9 mouse cellular contexts compared by ENCODE assay signal in genomic region chr8:120184366-120184765, GRCm38 (mm10). TPM values are rescaled to one million over a fixed set of nuclear protein-coding genes. Genes with fewer than 3 reads are reported as not detected.
DNase-seq lines count a peak whose midpoint lies in the region; ATAC-seq and TF ChIP-seq lines count a peak whose summit lies in the region.
"Had no signal": no experiment of that assay in that cellular context is flagged by ENCODE, and none has a peak within 500 bp of the region (broad histone marks: within the 10 kb centered on the region; RNA-seq: fewer than 3 reads in every experiment).

No protein-coding gene starts in this region.

- no peak overlapping the region for H3K4me3 ChIP-seq in kidney, embryonic 14.5 days (ENCODE audit: low read length)
- H3K4me3 ChIP-seq in embryonic facial prominence, embryonic 10.5 days = peak overlapping the region; percentile 0; the same call in 1 of the 2 replicates
- H3K4me3 ChIP-seq in gastrocnemius, adult 2 months = no peak overlapping the region
- no peak overlapping the region for H3K4me3 ChIP-seq in limb, embryonic 12.5 days (replicated peaks)

- no peaks in the 10 kb centered on the region for H3K36me3 ChIP-seq in kidney, embryonic 14.5 days (ENCODE audit: control insufficient read depth, insufficient read depth, low read length)
- H3K36me3 ChIP-seq in embryonic facial prominence, embryonic 10.5 days (replicated peaks) = no peaks in the 10 kb centered on the region
- no peaks in the 10 kb centered on the region for H3K36me3 ChIP-seq in limb, embryonic 12.5 days

- H3K4me1 ChIP-seq in kidney, embryonic 14.5 days (ENCODE audit: control insufficient read depth, insufficient read depth, low read length) = peaks cover 32% of the 10 kb centered on the region
- H3K4me1 ChIP-seq in embryonic facial prominence, embryonic 10.5 days = peaks cover 61% of the 10 kb centered on the region
- peaks cover 57% of the 10 kb centered on the region for H3K4me1 ChIP-seq in limb, embryonic 12.5 days (replicated peaks)

- H3K27ac ChIP-seq in kidney, embryonic 14.5 days (ENCODE audit: low read depth, low read length) = no peak overlapping the region
- peak overlapping the region; percentile 84 for H3K27ac ChIP-seq in embryonic facial prominence, embryonic 10.5 days (replicated peaks)
- H3K27ac ChIP-seq in gastrocnemius, adult 2 months = peak overlapping the region; percentile 2; the same call in 1 of the 2 replicates
- H3K27ac ChIP-seq in limb, embryonic 12.5 days = peak overlapping the region; percentile 92

- DNase-seq in kidney, adult 9 months = no peak
- DNase-seq in embryonic facial prominence, embryonic 10.5 days (ENCODE audit: low spot score) = peak; percentile 47
- peak; percentile 76 for DNase-seq in gastrocnemius, adult 2 months
- DNase-seq in left cerebral cortex, postnatal 4 days = no peak
- DNase-seq: liver had no signal

- H3K27me3 ChIP-seq in kidney, embryonic 14.5 days (ENCODE audit: control insufficient read depth, insufficient read depth, low read length) = no peaks in the 10 kb centered on the region
- peaks cover 4% of the 10 kb centered on the region; the same call in 1 of the 2 replicates for H3K27me3 ChIP-seq in embryonic facial prominence, embryonic 10.5 days (replicated peaks; ENCODE audit: low read depth, poor library complexity, severe bottlenecking)
- no peaks in the 10 kb centered on the region for H3K27me3 ChIP-seq in limb, embryonic 12.5 days

- no peak overlapping the region for H3K9ac ChIP-seq in kidney, embryonic 14.5 days (ENCODE audit: low read depth, low read length)
- H3K9ac ChIP-seq in limb, embryonic 12.5 days (replicated peaks) = no peak overlapping the region; the same call in 1 of the 2 replicates

- 13% methylated on average over 8 of the region's 9 CpGs for WGBS in kidney, embryonic 14.5 days
- 45% methylated on average over 9 of the region's 9 CpGs for WGBS in embryonic facial prominence, embryonic 10.5 days
- 19% methylated on average over 9 of the region's 9 CpGs for WGBS in limb, embryonic 12.5 days

- ATAC-seq in kidney, embryonic 14.5 days (ENCODE audit: low FRiP score, low TSS enrichment) = peak; percentile 53
- no peak for ATAC-seq in limb, embryonic 12.5 days (ENCODE audit: insufficient number of reproducible peaks, insufficient read depth, low FRiP score, low TSS enrichment, low read depth)
- ATAC-seq in activated CD4-positive, CD25-positive, alpha-beta regulatory T cell, adult 4 months = no peak
- no peak for ATAC-seq in frontal cortex, adult (ENCODE audit: low TSS enrichment)

- TF ChIP-seq CTCF in gastrocnemius, adult 2 months (IDR thresholded peaks at IDR 0.05) = no peak

- intact Hi-C loops in gastrocnemius, adult 2 months (cut with DNase I) = loop anchor here (5.0 kb wide), 1 partner anchor 58 kb away; no protein-coding TSS in a partner anchor
- intact Hi-C loops in left cerebral cortex, postnatal 4 days (cut with DNase I) = no loop called here

- H3K9me3 ChIP-seq in kidney, embryonic 14.5 days (ENCODE audit: control insufficient read depth, low read length) = no peaks in the 10 kb centered on the region
- no peaks in the 10 kb centered on the region for H3K9me3 ChIP-seq in embryonic facial prominence, embryonic 10.5 days
- no peaks in the 10 kb centered on the region for H3K9me3 ChIP-seq in limb, embryonic 12.5 days

- H3K4me2 ChIP-seq in kidney, embryonic 14.5 days (replicated peaks; ENCODE audit: low read depth, low read length) = no peak overlapping the region
- H3K4me2 ChIP-seq in limb, embryonic 12.5 days = 0 out of 2 replicates have a peak overlapping the region, but pooled peaks have one; percentile 43

RNA-seq across cellular contexts. Expression of gene Fam92b, which starts 7.1 kb away (rescaled TPM):
- 0.24 TPM in 1 of 2 replicates, not detected in the other for polyA plus RNA-seq in kidney, embryonic 14.5 days (2014; fragmentation: Nextera tagmentation; extraction: Ambion mirVana)
- polyA plus RNA-seq in embryonic facial prominence, embryonic 10.5 days (2016; fragmentation: Nextera tagmentation; extraction: Ambion mirVana) = 0.83 and 0.86 TPM in 2 replicates
- total RNA-seq in gastrocnemius, adult 2 months (2021) = not detected
- not detected in 2 replicates for polyA plus RNA-seq in limb, embryonic 12.5 days (2016; fragmentation: Nextera tagmentation; extraction: Ambion mirVana)
- total RNA-seq in left cerebral cortex, postnatal 4 days (2021) = not detected
- not detected for polyA plus RNA-seq in activated CD4-positive, CD25-positive, alpha-beta regulatory T cell, adult 4 months (2017; shearing (Covaris generic))

RNA-seq across cellular contexts. Expression of gene Gse1, which starts 43.9 kb away (rescaled TPM):
- 11.3 and 12.1 TPM in 2 replicates for polyA plus RNA-seq in kidney, embryonic 14.5 days (2014; fragmentation: Nextera tagmentation; extraction: Ambion mirVana)
- polyA plus RNA-seq in embryonic facial prominence, embryonic 10.5 days (2016; fragmentation: Nextera tagmentation; extraction: Ambion mirVana) = 9.9 and 10.2 TPM in 2 replicates
- 10 to 100 TPM; 26.5 to 37.3 TPM for total RNA-seq in gastrocnemius, adult 2 months (2021)
- 7.6 and 9.1 TPM in 2 replicates for polyA plus RNA-seq in limb, embryonic 12.5 days (2016; fragmentation: Nextera tagmentation; extraction: Ambion mirVana)
- total RNA-seq in left cerebral cortex, postnatal 4 days (2021) = 10 to 100 TPM; 57.4 to 59.3 TPM
- 1 to 10 TPM; 2.9 to 4.1 TPM for polyA plus RNA-seq in activated CD4-positive, CD25-positive, alpha-beta regulatory T cell, adult 4 months (2017; shearing (Covaris generic))

Comparison
In these comparisons a context has a peak if more than half of its experiments do, and no peak if none do; other contexts are left out.
1. DNase-seq: peak in embryonic facial prominence, embryonic 10.5 days (single experiment) and gastrocnemius, adult 2 months (single experiment); none in kidney, adult 9 months (single experiment) and left cerebral cortex, postnatal 4 days (single experiment).